Comparison of ENCODE assay signal across 17 mouse cellular contexts in genomic region chr11:79990120-79990519, GRCm38 (mm10).
"Had no signal": no experiment of that assay in that cellular context is flagged by ENCODE, and none has a peak within 500 bp of the region (broad histone marks: within the 10 kb centered on the region; RNA-seq: fewer than 3 reads in every experiment).

No protein-coding gene starts in this region.

- H3K9me3 ChIP-seq: neural tube, embryonic 12.5 days; neural tube, embryonic 13.5 days; neural tube, embryonic 15.5 days; stomach, embryonic 15.5 days had no signal

- H3K27ac ChIP-seq: neural tube, embryonic 12.5 days; neural tube, embryonic 13.5 days; neural tube, embryonic 15.5 days; stomach, embryonic 15.5 days; stomach, postnatal 0 days had no signal

- DNase-seq: retina, postnatal 1 day; right cerebral cortex, adult 18-20 months; right cerebral cortex, postnatal 14 days; right cerebral cortex, postnatal 25 days; right cerebral cortex, postnatal 4 days; spleen, adult 18-20 months; thymus, adult 18-20 months; thymus, adult 2 months; thymus, postnatal 14 days; thymus, postnatal 25 days; thymus, postnatal 36 days; thymus, postnatal 4 days had no signal

- H3K9ac ChIP-seq: neural tube, embryonic 12.5 days; neural tube, embryonic 13.5 days; neural tube, embryonic 15.5 days; stomach, embryonic 15.5 days had no signal

- H3K4me1 ChIP-seq: stomach, embryonic 15.5 days had no signal

- H3K36me3 ChIP-seq: neural tube, embryonic 12.5 days; neural tube, embryonic 13.5 days; neural tube, embryonic 15.5 days; stomach, embryonic 15.5 days had no signal

- H3K4me2 ChIP-seq: neural tube, embryonic 12.5 days; neural tube, embryonic 13.5 days; neural tube, embryonic 15.5 days; stomach, embryonic 15.5 days had no signal

- H3K4me3 ChIP-seq: neural tube, embryonic 12.5 days; neural tube, embryonic 13.5 days; neural tube, embryonic 15.5 days; stomach, embryonic 15.5 days had no signal

- H3K27me3 ChIP-seq: neural tube, embryonic 12.5 days; neural tube, embryonic 13.5 days; neural tube, embryonic 15.5 days; stomach, embryonic 15.5 days had no signal
